Mouse (Mus musculus): ENCODE results near the gene Tal1. TPM values are rescaled to one million over a fixed set of nuclear protein-coding genes. Genes with fewer than 3 reads are reported as not detected.

Tal1 gene
- polyA plus RNA-seq, 1 experiment: 0.04 TPM

DNA sequence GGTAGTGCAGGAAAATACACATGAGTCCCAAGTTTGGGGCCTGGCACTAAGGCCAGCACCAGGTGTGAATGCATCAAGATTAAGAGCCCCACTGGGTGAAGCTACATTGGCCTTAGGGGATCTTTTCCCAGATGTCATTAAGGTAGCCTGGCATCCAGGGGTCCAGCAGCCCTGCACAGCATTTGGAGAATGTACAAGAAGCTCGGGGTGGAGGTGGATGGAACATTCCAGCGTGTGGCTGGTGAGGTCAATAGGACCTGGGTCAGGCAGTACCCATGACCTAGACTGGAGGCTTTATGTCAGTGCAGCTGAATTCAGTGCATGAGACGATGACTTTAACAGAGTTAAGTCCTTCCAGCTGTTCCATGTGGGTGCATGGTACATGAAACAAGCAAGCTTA, 35.6 kb downstream of the Tal1 start:
- Histone ChIP-seq H3K79me3 (ENCODE audit: low read depth) (no peaks in the 10 kb centered on the region), H3K4me3 (ENCODE audit: insufficient read depth, poor library complexity, severe bottlenecking) (no peak overlapping the region), H3K27me3 (ENCODE audit: control insufficient read depth, insufficient read depth, insufficient read length) (peaks cover 27% of the 10 kb centered on the region), H3K79me2 (ENCODE audit: control insufficient read depth, insufficient read depth) (no peaks in the 10 kb centered on the region), H3K36me3 (ENCODE audit: control insufficient read depth, insufficient read depth) (no peaks in the 10 kb centered on the region), H3ac (ENCODE audit: control insufficient read depth, insufficient read length, low read depth) (no peak overlapping the region)
- TF ChIP-seq MYOD1 (IDR thresholded peaks at IDR 0.05; ENCODE audit: control insufficient read depth, insufficient read length, low read depth): no peak
- no peak for TF ChIP-seq MAX (IDR thresholded peaks at IDR 0.05)
- no peak for TF ChIP-seq CTCF (IDR thresholded peaks at IDR 0.05; ENCODE audit: control insufficient read depth, insufficient read depth, insufficient read length)
- no peak for TF ChIP-seq FOSL1 (IDR thresholded peaks at IDR 0.05; ENCODE audit: insufficient read depth, low read length, poor library complexity, severe bottlenecking)
- TF ChIP-seq CEBPB (IDR thresholded peaks at IDR 0.05; ENCODE audit: low read depth): no peak
- TF ChIP-seq USF1 (IDR thresholded peaks at IDR 0.05; ENCODE audit: low read depth): no peak
- TF ChIP-seq MYOG (IDR thresholded peaks at IDR 0.05; ENCODE audit: control insufficient read depth, extremely low read depth, insufficient read length): no peak

DNA sequence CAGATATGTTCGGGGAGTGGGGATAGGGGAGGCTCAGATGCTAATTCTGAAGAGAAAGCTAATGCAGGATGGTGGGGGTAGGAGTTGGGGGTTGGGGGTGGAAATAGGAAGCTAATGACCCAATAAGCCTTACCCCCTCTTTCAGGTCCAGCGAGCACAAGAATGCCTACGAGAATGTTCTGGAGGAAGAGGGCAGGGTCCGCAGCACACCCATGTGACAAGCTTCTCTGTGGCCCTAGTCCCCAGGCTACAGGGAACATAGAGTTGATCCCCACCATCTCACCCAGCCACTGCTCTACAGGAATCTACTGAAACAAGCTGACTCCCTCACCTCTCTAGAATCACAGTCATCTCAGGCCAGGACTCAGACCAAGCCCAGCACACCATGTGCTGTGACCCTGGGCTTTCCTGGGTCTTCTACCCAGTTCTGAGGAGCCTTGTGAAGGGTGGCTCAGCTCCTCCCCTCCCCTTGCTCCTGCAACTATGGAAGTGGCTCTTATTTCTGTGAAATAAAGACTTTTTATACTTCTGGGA, 37.2 kb downstream of the Tal1 start:
- Histone ChIP-seq H3K4me3 (ENCODE audit: insufficient read depth, poor library complexity, severe bottlenecking) (no peak overlapping the region), H3K36me3 (ENCODE audit: control insufficient read depth, insufficient read depth) (no peaks in the 10 kb centered on the region), H3K27me3 (ENCODE audit: control insufficient read depth, insufficient read depth, insufficient read length) (peaks cover 12% of the 10 kb centered on the region), H3K79me3 (ENCODE audit: low read depth) (no peaks in the 10 kb centered on the region), H3ac (ENCODE audit: control insufficient read depth, insufficient read length, low read depth) (no peak overlapping the region), H3K79me2 (ENCODE audit: control insufficient read depth, insufficient read depth) (no peaks in the 10 kb centered on the region)
- TF ChIP-seq MYOD1 (IDR thresholded peaks at IDR 0.05; ENCODE audit: control insufficient read depth, insufficient read length, low read depth) (no peak), CTCF (IDR thresholded peaks at IDR 0.05; ENCODE audit: control insufficient read depth, insufficient read depth, insufficient read length) (no peak), CEBPB (IDR thresholded peaks at IDR 0.05; ENCODE audit: low read depth) (no peak), USF1 (IDR thresholded peaks at IDR 0.05; ENCODE audit: low read depth) (no peak)

DNA sequence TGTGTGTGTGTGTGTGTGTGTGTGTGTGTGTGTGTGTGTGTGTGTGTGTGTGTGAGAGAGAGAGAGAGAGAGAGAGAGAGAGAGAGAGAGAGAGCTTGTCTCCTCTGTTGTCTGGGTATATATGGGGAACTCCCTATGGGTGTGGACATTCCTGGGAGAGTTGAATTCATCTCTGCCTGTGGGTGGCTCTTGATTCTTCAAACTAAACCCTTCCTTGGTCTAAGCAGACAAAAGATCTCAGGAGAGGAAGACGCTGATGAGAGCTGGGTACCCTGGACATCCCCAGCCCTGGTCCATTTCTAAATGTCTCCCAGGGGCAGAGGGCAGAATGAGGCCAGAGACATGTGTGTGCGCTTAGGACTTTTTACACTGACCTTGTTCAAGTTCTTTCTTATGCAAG, 37.8 kb downstream of the Tal1 start:
- Histone ChIP-seq H3K79me2 (ENCODE audit: control insufficient read depth, insufficient read depth) (no peaks in the 10 kb centered on the region), H3K36me3 (ENCODE audit: control insufficient read depth, insufficient read depth) (no peaks in the 10 kb centered on the region), H3ac (ENCODE audit: control insufficient read depth, insufficient read length, low read depth) (no peak overlapping the region), H3K79me3 (ENCODE audit: low read depth) (no peaks in the 10 kb centered on the region), H3K4me3 (ENCODE audit: insufficient read depth, poor library complexity, severe bottlenecking) (no peak overlapping the region), H3K27me3 (ENCODE audit: control insufficient read depth, insufficient read depth, insufficient read length) (peaks cover 5% of the 10 kb centered on the region)
- TF ChIP-seq FOSL1 (IDR thresholded peaks at IDR 0.05; ENCODE audit: insufficient read depth, low read length, poor library complexity, severe bottlenecking) (no peak), MYOG (IDR thresholded peaks at IDR 0.05; ENCODE audit: control insufficient read depth, extremely low read depth, insufficient read length) (no peak), CTCF (IDR thresholded peaks at IDR 0.05; ENCODE audit: control insufficient read depth, insufficient read depth, insufficient read length) (no peak), MYOD1 (IDR thresholded peaks at IDR 0.05; ENCODE audit: control insufficient read depth, insufficient read length, low read depth) (no peak), USF1 (IDR thresholded peaks at IDR 0.05; ENCODE audit: low read depth) (no peak), CEBPB (IDR thresholded peaks at IDR 0.05; ENCODE audit: low read depth) (no peak), MAX (IDR thresholded peaks at IDR 0.05) (no peak)

DNA sequence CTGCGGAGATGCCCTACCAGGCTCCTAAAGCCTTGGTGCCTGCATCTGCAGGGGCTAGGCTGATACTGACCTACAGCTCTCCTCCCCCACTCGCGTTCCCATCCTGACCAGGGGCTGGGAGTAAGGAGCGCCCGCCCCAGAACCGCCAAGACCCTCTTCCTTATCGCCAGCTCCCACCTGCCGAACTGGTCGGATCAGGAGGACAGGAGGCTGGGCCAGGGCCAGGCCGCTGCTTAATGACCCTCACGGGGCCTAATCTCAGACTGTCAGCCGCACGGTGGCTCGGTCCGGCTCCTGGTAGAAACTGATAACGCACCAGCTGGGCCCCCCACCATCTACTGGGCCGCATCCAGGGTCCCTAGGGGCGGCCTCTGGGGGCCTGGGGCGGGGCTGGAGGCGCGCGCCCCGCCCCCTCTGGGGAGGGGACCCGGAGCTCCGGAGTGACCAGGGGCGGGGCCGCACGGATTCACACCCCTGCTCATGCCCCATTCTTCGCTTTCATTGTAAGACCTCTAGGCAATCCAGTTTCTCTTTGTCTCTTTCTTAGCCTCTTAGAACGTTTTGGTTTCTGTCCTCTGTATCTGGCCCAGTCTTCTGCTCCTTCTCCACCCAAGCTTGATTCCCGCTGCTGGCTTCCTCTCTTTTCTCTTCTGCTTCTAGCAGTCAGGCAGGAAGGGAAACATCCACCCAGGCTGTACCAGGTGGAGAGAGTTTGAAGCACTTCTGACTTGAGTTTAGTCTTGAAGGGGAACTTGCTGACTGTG, 39.6 kb downstream of the Tal1 start:
- TF ChIP-seq MYOG (IDR thresholded peaks at IDR 0.05; ENCODE audit: control insufficient read depth, extremely low read depth, insufficient read length) (no peak), FOSL1 (IDR thresholded peaks at IDR 0.05; ENCODE audit: insufficient read depth, low read length, poor library complexity, severe bottlenecking) (no peak), MYOD1 (IDR thresholded peaks at IDR 0.05; ENCODE audit: control insufficient read depth, insufficient read length, low read depth) (no peak), CTCF (IDR thresholded peaks at IDR 0.05; ENCODE audit: control insufficient read depth, insufficient read depth, insufficient read length) (no peak), USF1 (IDR thresholded peaks at IDR 0.05; ENCODE audit: low read depth) (no peak), CEBPB (IDR thresholded peaks at IDR 0.05; ENCODE audit: low read depth) (no peak)
- Histone ChIP-seq H3K4me3 (ENCODE audit: insufficient read depth, poor library complexity, severe bottlenecking) (no peak overlapping the region), H3K79me2 (ENCODE audit: control insufficient read depth, insufficient read depth) (no peaks in the 10 kb centered on the region), H3ac (ENCODE audit: control insufficient read depth, insufficient read length, low read depth) (peak overlapping the region; percentile 18), H3K36me3 (ENCODE audit: control insufficient read depth, insufficient read depth) (no peaks in the 10 kb centered on the region), H3K79me3 (ENCODE audit: low read depth) (no peaks in the 10 kb centered on the region), H3K27me3 (ENCODE audit: control insufficient read depth, insufficient read depth, insufficient read length) (peaks cover 3% of the 10 kb centered on the region)

DNA sequence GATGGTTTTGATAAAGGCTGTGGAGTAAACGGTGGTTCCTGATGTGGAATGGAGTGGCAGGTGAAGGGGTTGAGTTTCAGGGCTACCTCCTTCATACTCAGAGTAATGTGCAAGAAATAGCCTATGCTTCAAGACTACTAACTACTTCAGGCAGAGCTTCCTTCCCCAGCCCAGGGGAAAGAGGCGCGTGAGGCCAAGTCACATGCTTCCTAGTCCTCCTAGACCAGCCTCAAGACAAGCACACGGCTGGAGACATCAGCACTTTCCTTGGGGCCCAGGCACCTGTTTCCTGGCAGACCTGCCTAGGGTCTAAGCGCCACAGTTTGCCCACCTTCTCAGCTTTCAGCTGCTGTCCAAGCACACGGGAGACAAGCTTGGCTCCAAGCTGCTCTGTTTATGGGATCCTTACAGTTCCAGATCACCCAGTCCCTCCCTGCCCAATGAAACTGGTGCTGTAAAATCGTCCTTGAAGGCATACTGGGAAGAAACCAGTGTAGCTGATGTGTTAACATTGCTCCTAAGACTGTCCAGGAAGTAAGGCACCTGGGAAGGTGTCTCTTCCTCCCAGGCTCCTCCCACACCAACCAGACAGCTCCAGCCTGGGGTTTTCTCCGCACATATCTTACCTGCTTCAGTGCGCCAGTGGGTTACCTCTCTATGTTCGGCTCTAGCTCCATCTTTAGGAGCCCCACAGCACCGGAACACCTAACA, 40.4 kb downstream of the Tal1 start:
- H3ac ChIP-seq (ENCODE audit: control insufficient read depth, insufficient read length, low read depth): no peak overlapping the region
- no peak overlapping the region for H3K4me3 ChIP-seq (ENCODE audit: insufficient read depth, poor library complexity, severe bottlenecking)
- H3K79me3 ChIP-seq (ENCODE audit: low read depth): no peaks in the 10 kb centered on the region
- no peaks in the 10 kb centered on the region for H3K79me2 ChIP-seq (ENCODE audit: control insufficient read depth, insufficient read depth)
- H3K36me3 ChIP-seq (ENCODE audit: control insufficient read depth, insufficient read depth): no peaks in the 10 kb centered on the region
- TF ChIP-seq CTCF (IDR thresholded peaks at IDR 0.05; ENCODE audit: control insufficient read depth, insufficient read depth, insufficient read length) (no peak), CEBPB (IDR thresholded peaks at IDR 0.05; ENCODE audit: low read depth) (no peak), USF1 (IDR thresholded peaks at IDR 0.05; ENCODE audit: low read depth) (no peak), FOSL1 (IDR thresholded peaks at IDR 0.05; ENCODE audit: insufficient read depth, low read length, poor library complexity, severe bottlenecking) (no peak), MYOG (IDR thresholded peaks at IDR 0.05; ENCODE audit: control insufficient read depth, extremely low read depth, insufficient read length) (no peak), MAX (IDR thresholded peaks at IDR 0.05) (no peak), MYOD1 (IDR thresholded peaks at IDR 0.05; ENCODE audit: control insufficient read depth, insufficient read length, low read depth) (no peak)
- H3K27me3 ChIP-seq (ENCODE audit: control insufficient read depth, insufficient read depth, insufficient read length): peaks cover 3% of the 10 kb centered on the region

Data from C2C12 (cell line).